Mouse (Mus musculus): ENCODE measurements around the gene Lhfpl3.
A peak's percentile ranks its signal among the peaks of the same experiment; 100 is the strongest.

Lhfpl3 gene

DNA sequence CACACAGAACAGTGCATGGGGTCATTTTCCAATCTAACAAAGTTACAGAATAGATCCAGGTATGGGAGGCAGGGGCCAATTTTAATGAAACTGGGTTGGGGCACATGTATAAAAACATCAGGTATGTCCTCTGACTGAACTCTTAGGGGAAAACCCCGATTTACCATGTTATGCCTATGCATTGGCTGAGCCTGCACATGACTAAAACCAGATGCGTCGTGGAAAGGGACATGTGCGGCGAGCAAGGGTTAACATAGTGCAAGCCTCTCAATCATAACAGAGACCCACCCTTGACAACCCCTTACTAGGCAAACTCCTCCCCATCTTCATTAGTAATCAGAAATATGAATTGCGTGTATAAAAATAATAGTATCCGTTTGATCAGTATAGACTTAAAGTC, 533.5 kb downstream of the Lhfpl3 start:
- no peak for DNase-seq (ENCODE audit: low read depth in 2 of 2, low spot score in 2 of 2)

DNA sequence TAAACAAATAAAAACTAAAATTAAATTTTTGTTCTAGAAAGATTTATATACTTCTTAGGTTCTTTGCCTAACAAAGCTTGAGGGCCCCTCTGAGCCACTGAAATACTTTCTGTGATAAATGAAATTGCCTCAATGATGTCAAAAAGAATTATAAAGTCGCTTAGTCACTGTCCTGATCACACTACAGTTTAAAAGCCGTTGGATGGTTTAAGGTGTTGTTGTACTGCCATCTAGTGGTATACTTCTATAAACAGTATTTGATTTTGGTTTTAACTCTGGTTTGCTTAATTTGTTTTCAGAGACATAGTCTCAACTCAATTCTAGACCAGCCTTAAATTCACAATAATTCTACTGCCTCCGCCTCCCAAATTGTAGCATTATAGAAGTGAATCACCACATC, 539.0 kb downstream of the Lhfpl3 start:
- DNase-seq (ENCODE audit: low read depth in 2 of 2, low spot score in 2 of 2): peak in 1 of 2 experiments; percentile 1

DNA sequence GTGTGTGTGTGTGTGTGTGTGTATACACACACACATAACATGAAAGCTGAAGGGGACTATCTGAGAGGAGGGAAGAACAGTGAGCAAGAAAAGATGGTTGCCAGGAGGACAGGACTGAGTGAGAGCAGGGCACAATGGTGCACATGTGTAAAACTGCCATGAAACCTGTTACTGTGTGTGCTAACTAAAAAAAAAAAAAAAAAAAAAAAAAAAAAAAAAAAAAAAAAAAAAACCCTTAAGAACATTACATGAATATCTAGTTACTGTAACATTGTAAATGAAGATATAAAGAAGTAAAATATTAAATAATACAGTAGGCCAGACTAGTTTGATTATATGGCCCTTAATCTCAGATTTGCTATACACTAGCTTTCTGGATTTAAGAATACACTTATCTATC, 543.3 kb downstream of the Lhfpl3 start:
- no peak for DNase-seq (ENCODE audit: low read depth in 2 of 2, low spot score in 2 of 2)

Data from CD8-positive naive resting alpha-beta T cell, adult 2 months (primary cell).